Mouse (Mus musculus): Measurements from ENCODE around the gene Mitf.

- no peak for TF ChIP-seq GATA1 (IDR thresholded peaks at IDR 0.05; ENCODE audit: borderline replicate concordance, low read length)
- TF ChIP-seq FLI1 (IDR thresholded peaks at IDR 0.05; ENCODE audit: low read length), result no peak
Observed at GRCm38 (mm10) chr6:97854236-97854635, 47.4 kb downstream of the Mitf start.

All from megakaryocyte, embryonic 14.5 days (primary cell).